Mouse (Mus musculus) thymus, adult 2 months (tissue): Measurements from ENCODE around the gene Tpst2.

Experiments used
- CTCF ChIP-seq: fragments of 200-500 bp; IDR thresholded peaks from 2 replicates; pipeline ENCODE4 v1.5.1; 2012; ENCODE audit warnings: mild to moderate bottlenecking, control low read depth, low read length, moderate library complexity, borderline replicate concordance; ENCODE audit not compliant: control insufficient read depth, poor library complexity, insufficient read depth; ENCODE audit errors: extremely low read depth
- POLR2A ChIP-seq: fragments of 200-500 bp; IDR thresholded peaks from 2 replicates; pipeline ENCODE4 v1.6.1; 2012; ENCODE audit warnings: mild to moderate bottlenecking, low read length, control low read depth, moderate library complexity; ENCODE audit not compliant: control insufficient read depth, poor library complexity, insufficient read depth; ENCODE audit errors: extremely low read depth

DNA sequence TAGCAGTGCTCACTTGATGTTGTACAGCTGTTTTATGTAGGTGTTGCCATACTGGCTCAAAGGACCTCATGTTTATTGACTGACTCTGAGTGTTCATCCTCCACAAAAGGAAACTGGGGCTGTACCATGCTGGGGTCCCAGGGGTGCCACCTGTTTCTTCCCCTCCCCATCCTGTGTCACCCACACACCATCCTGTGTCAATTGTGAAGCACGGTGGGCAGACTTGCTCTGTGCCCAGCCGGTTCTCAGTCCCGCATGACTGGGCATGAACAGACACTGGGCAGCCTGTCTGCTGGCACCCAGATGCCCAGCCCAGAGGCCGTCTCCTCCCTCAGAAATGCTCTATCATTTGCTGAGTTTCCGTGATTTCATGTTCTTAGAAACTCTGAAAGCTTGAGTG is 15.4 kb downstream of the Tpst2 start:
- TF ChIP-seq CTCF (no peak), POLR2A (no peak)
